Mouse (Mus musculus): ENCODE data around the gene Tpst1. TPM values are rescaled to one million over a fixed set of nuclear protein-coding genes. Genes with fewer than 3 reads are reported as not detected.
"Not testable (repeated sequence)": the region's sequence is repeated elsewhere in the genome, so short reads cannot be mapped to it uniquely, and the experiment has no call there.

The Tpst1 gene
- polyA plus RNA-seq (2014; fragmentation: Nextera tagmentation; extraction: Ambion mirVana) = 48.1 and 66.1 TPM in 2 replicates

DNA sequence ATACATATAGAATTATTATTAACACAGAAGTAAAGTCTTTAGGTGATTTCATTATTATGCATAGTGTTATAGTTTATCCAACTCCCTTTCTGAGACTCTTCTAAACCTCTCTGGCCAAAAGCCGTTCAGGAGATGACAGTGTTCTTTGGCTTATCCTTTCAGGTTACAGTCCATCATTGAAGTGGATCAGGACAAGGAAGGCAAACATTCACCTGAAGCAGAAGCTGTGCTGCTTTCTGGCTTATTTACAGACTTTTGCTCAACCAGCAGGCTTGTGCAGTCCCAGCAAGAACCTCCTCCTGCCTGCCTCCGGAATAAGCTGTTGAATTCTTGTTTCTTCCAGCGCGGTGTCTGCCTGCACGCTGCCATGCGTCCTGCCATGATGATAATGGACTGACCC is at the start of gene Tpst1:
Gene Tpst1 (plus strand): TSS at position 301 of the 400 bp plus-strand sequence.
- ATAC-seq (ENCODE audit: low read depth) = no peak
- H3K4me2 ChIP-seq (ENCODE audit: low read depth, low read length) = no peak within 1 kb of the TSS
- no peaks in the 10 kb centered on the region for H3K4me1 ChIP-seq (ENCODE audit: control insufficient read depth, insufficient read depth, low read length)
- H3K36me3 ChIP-seq (ENCODE audit: control insufficient read depth, insufficient read depth, low read length) = no peaks in the 10 kb centered on the region
- no peaks in the 10 kb centered on the region for H3K9me3 ChIP-seq (ENCODE audit: control insufficient read depth, low read length)
- no peak within 1 kb of the TSS for H3K4me3 ChIP-seq (ENCODE audit: low read depth, low read length)
- no peaks in the 10 kb centered on the region for H3K27me3 ChIP-seq (ENCODE audit: control insufficient read depth, insufficient read depth, low read length)
- H3K9ac ChIP-seq (replicated peaks; ENCODE audit: low read depth, low read length) = no peak within 1 kb of the TSS
- 94% methylated on average over 6 of the region's 6 CpGs for WGBS
- no peak within 1 kb of the TSS for H3K27ac ChIP-seq (ENCODE audit: low read depth, low read length)

- H3K27ac ChIP-seq (ENCODE audit: low read depth, low read length) = peak overlapping the region; percentile 50
- under 1% methylated on average over 32 of the region's 32 CpGs for WGBS
- no peaks in the 10 kb centered on the region for H3K36me3 ChIP-seq (ENCODE audit: control insufficient read depth, insufficient read depth, low read length)
- peak overlapping the region; percentile 47 for H3K9ac ChIP-seq (replicated peaks; ENCODE audit: low read depth, low read length)
- peak overlapping the region; percentile 73 for H3K4me2 ChIP-seq (ENCODE audit: low read depth, low read length)
- no peaks in the 10 kb centered on the region for H3K27me3 ChIP-seq (ENCODE audit: control insufficient read depth, insufficient read depth, low read length)
- H3K4me3 ChIP-seq (ENCODE audit: low read depth, low read length) = peak overlapping the region; percentile 50
- peak; percentile 88 for ATAC-seq (ENCODE audit: low read depth)
- no peaks in the 10 kb centered on the region for H3K4me1 ChIP-seq (ENCODE audit: control insufficient read depth, insufficient read depth, low read length)
- no peaks in the 10 kb centered on the region for H3K9me3 ChIP-seq (ENCODE audit: control insufficient read depth, low read length)
These were observed 49.2 kb upstream of the Tpst1 start for GRCm38 (mm10) chr5:130023767-130024539.

DNA sequence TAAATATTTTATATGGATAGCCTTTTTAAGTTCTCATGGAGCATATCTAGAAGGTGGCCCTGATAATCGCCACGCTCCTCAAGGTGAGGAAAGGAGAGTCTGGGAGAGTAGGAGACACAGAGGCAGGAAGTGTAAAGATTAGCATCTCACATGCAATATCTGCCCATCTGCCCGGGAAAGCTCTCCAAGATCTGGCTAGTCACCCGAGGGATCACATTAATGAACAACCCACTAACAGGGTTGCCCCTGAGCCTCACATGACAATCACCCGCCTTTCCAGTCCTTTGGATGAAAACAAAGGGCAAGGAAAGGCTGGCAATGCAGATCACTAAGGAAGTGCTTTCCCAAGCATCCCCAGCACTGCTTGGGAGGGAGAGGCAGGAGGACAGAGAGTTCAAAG is 46.0 kb upstream of the Tpst1 start:
- no peaks in the 10 kb centered on the region for H3K9me3 ChIP-seq (ENCODE audit: control insufficient read depth, low read length)
- H3K27me3 ChIP-seq (ENCODE audit: control insufficient read depth, insufficient read depth, low read length) = no peaks in the 10 kb centered on the region
- H3K9ac ChIP-seq (replicated peaks; ENCODE audit: low read depth, low read length) = no peak overlapping the region
- no peaks in the 10 kb centered on the region for H3K36me3 ChIP-seq (ENCODE audit: control insufficient read depth, insufficient read depth, low read length)
- H3K4me2 ChIP-seq (ENCODE audit: low read depth, low read length) = no peak overlapping the region
- 76% methylated on average over 5 of the region's 5 CpGs for WGBS
- peaks cover 3% of the 10 kb centered on the region; the same call in 1 of the 2 replicates for H3K4me1 ChIP-seq (ENCODE audit: control insufficient read depth, insufficient read depth, low read length)
- no peak for ATAC-seq (ENCODE audit: low read depth)
- H3K27ac ChIP-seq (ENCODE audit: low read depth, low read length) = no peak overlapping the region
- no peak overlapping the region for H3K4me3 ChIP-seq (ENCODE audit: low read depth, low read length)

- H3K4me3 ChIP-seq (ENCODE audit: low read depth, low read length) = no peak overlapping the region
- H3K4me1 ChIP-seq (ENCODE audit: control insufficient read depth, insufficient read depth, low read length) = peaks cover 3% of the 10 kb centered on the region; the same call in 1 of the 2 replicates
- H3K27ac ChIP-seq (ENCODE audit: low read depth, low read length) = no peak overlapping the region
- no peaks in the 10 kb centered on the region for H3K27me3 ChIP-seq (ENCODE audit: control insufficient read depth, insufficient read depth, low read length)
- 87% methylated on average over 7 of the region's 7 CpGs for WGBS
- no peaks in the 10 kb centered on the region for H3K9me3 ChIP-seq (ENCODE audit: control insufficient read depth, low read length)
- no peak overlapping the region for H3K9ac ChIP-seq (replicated peaks; ENCODE audit: low read depth, low read length)
- no peak for ATAC-seq (ENCODE audit: low read depth)
- no peak overlapping the region for H3K4me2 ChIP-seq (ENCODE audit: low read depth, low read length)
- no peaks in the 10 kb centered on the region for H3K36me3 ChIP-seq (ENCODE audit: control insufficient read depth, insufficient read depth, low read length)
These were observed 45.4 kb upstream of the Tpst1 start for GRCm38 (mm10) chr5:130027696-130028095.

- peak within 1 kb of the TSS; percentile 62 for H3K4me3 ChIP-seq (ENCODE audit: low read depth, low read length)
- peak within 1 kb of the TSS; percentile 69 for H3K9ac ChIP-seq (replicated peaks; ENCODE audit: low read depth, low read length)
- H3K9me3 ChIP-seq (ENCODE audit: control insufficient read depth, low read length) = no peaks in the 10 kb centered on the region
- peak within 1 kb of the TSS; percentile 75 for H3K4me2 ChIP-seq (ENCODE audit: low read depth, low read length)
- H3K4me1 ChIP-seq (ENCODE audit: control insufficient read depth, insufficient read depth, low read length) = peaks cover 3% of the 10 kb centered on the region; the same call in 1 of the 2 replicates
- H3K27me3 ChIP-seq (ENCODE audit: control insufficient read depth, insufficient read depth, low read length) = no peaks in the 10 kb centered on the region
- peak; percentile 83 for ATAC-seq (ENCODE audit: low read depth)
- H3K36me3 ChIP-seq (ENCODE audit: control insufficient read depth, insufficient read depth, low read length) = no peaks in the 10 kb centered on the region
- peak within 1 kb of the TSS; percentile 89 for H3K27ac ChIP-seq (ENCODE audit: low read depth, low read length)
- 1% methylated on average over 50 of the region's 51 CpGs for WGBS
These were observed 43.8 kb upstream of the Tpst1 start, which contains the start of the genes Asl and Crcp for GRCm38 (mm10) chr5:130029142-130029897. Gene Asl (minus strand): TSS chr5:130029247. Gene Crcp (plus strand): TSS chr5:130029290.

- no peak for ATAC-seq (ENCODE audit: low read depth)
- no peak overlapping the region for H3K4me3 ChIP-seq (ENCODE audit: low read depth, low read length)
- H3K4me2 ChIP-seq (ENCODE audit: low read depth, low read length) = no peak overlapping the region
- peaks cover 3% of the 10 kb centered on the region; the same call in 1 of the 2 replicates for H3K4me1 ChIP-seq (ENCODE audit: control insufficient read depth, insufficient read depth, low read length)
- no peaks in the 10 kb centered on the region for H3K9me3 ChIP-seq (ENCODE audit: control insufficient read depth, low read length)
- no peak overlapping the region for H3K9ac ChIP-seq (replicated peaks; ENCODE audit: low read depth, low read length)
- 93% methylated on average over 19 of the region's 19 CpGs for WGBS
- H3K27ac ChIP-seq (ENCODE audit: low read depth, low read length) = no peak overlapping the region
- H3K36me3 ChIP-seq (ENCODE audit: control insufficient read depth, insufficient read depth, low read length) = peaks cover 7% of the 10 kb centered on the region; the same call in 1 of the 2 replicates
- no peaks in the 10 kb centered on the region for H3K27me3 ChIP-seq (ENCODE audit: control insufficient read depth, insufficient read depth, low read length)
These were observed 41.4 kb upstream of the Tpst1 start for GRCm38 (mm10) chr5:130031410-130032390.

DNA sequence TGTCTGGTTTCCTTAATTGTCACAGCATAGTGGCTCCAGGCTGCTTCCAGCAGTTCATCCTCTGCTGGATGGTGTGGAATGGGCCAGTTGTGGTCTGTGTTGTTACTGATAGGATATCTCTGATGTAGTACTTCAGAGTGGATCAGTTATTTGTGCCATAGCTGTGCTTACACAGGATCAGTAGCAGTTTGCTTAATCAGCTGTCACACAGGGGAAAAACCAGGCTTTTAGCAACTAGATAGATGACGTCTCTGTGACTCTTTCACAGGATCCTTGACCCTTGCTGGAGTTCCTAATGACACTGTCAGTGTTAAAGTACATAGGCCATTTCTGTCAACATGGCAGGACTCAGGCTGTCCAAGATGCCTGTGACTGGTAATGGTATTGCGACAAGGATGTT is 39.3 kb upstream of the Tpst1 start:
- no peaks in the 10 kb centered on the region for H3K27me3 ChIP-seq (ENCODE audit: control insufficient read depth, insufficient read depth, low read length)
- H3K9ac ChIP-seq (replicated peaks; ENCODE audit: low read depth, low read length) = no peak overlapping the region
- no peak overlapping the region for H3K4me2 ChIP-seq (ENCODE audit: low read depth, low read length)
- peaks cover 3% of the 10 kb centered on the region; the same call in 1 of the 2 replicates for H3K4me1 ChIP-seq (ENCODE audit: control insufficient read depth, insufficient read depth, low read length)
- no peak for ATAC-seq (ENCODE audit: low read depth)
- H3K4me3 ChIP-seq (ENCODE audit: low read depth, low read length) = no peak overlapping the region
- H3K27ac ChIP-seq (ENCODE audit: low read depth, low read length) = no peak overlapping the region
- H3K36me3 ChIP-seq (ENCODE audit: control insufficient read depth, insufficient read depth, low read length) = peaks cover 7% of the 10 kb centered on the region; the same call in 1 of the 2 replicates
- WGBS = 85% methylated on average over 2 of the region's 2 CpGs
- H3K9me3 ChIP-seq (ENCODE audit: control insufficient read depth, low read length) = no peaks in the 10 kb centered on the region

DNA sequence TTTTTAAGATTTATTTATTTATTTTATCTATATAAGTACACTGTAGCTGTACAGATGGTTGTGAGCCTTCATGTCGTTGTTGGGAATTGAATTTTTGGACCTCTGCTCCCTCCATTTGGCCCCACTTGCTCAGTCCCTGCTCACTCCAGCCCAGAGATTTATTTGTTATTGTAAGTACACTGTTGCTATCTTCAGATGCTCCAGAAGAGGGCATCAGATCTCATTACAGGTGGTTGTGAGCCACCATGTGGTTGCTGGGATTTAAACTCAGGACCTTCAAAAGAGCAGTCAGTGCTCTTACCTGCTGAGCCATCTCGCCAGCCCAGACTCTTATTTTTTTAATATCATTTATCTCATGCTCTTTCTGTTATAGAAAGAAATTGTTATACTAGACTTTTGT is 36.8 kb upstream of the Tpst1 start:
- not testable (repeated sequence) for H3K4me1 ChIP-seq (ENCODE audit: control insufficient read depth, insufficient read depth, low read length); H3K4me2 ChIP-seq (ENCODE audit: low read depth, low read length); H3K4me3 ChIP-seq (ENCODE audit: low read depth, low read length); ATAC-seq (ENCODE audit: low read depth); H3K9me3 ChIP-seq (ENCODE audit: control insufficient read depth, low read length); H3K27me3 ChIP-seq (ENCODE audit: control insufficient read depth, insufficient read depth, low read length); H3K27ac ChIP-seq (ENCODE audit: low read depth, low read length); H3K9ac ChIP-seq (replicated peaks; ENCODE audit: low read depth, low read length)
- 65% methylated on average over 2 of the region's 2 CpGs for WGBS
- peaks cover 22% of the 10 kb centered on the region for H3K36me3 ChIP-seq (ENCODE audit: control insufficient read depth, insufficient read depth, low read length)
